8 mouse cellular contexts compared by ENCODE assay signal in the genomic region with DNA sequence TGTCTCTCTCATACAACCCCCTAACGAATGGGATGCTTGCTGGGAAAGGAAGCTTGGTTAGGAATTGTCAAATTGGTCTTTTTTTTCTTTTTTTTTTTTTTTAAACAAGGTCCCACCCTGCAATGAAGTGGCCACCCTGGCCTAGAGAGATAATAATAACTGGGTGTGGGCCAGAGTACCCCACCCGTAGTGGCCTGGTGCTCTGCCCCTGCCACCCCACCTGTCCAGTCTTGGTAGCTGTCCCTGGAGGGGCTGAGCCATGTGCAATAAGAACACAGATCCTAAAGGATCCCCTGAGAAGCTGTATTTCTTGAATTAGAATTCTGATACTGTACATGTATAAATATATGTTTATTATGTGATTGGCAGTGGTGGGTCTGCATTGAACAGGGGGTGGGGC. TPM values are rescaled to one million over a fixed set of nuclear protein-coding genes. Genes with fewer than 3 reads are reported as not detected.
DNase-seq lines count a peak whose midpoint lies in the region; ATAC-seq and TF ChIP-seq lines count a peak whose summit lies in the region.

No protein-coding gene starts in this region.

- 0 out of 2 replicates have a peak overlapping the region, but pooled peaks have one; percentile 14 for H3K4me2 ChIP-seq in kidney, postnatal 0 days (ENCODE audit: low read length)
- H3K4me2 ChIP-seq in embryonic facial prominence, embryonic 13.5 days: peak overlapping the region; percentile 49
- peak overlapping the region; percentile 43; the same call in 1 of the 2 replicates for H3K4me2 ChIP-seq in intestine, embryonic 16.5 days (ENCODE audit: low read depth, low read length)
- no peak overlapping the region for H3K4me2 ChIP-seq in midbrain, postnatal 0 days (ENCODE audit: low read depth, low read length, poor library complexity, severe bottlenecking)

- no peak overlapping the region for H3K4me3 ChIP-seq in kidney, postnatal 0 days (replicated peaks; ENCODE audit: low read depth, low read length)
- H3K4me3 ChIP-seq in embryonic facial prominence, embryonic 13.5 days: 0 out of 2 replicates have a peak overlapping the region, but pooled peaks have one; percentile 11
- no peak overlapping the region for H3K4me3 ChIP-seq in intestine, embryonic 16.5 days (ENCODE audit: low read length)
- no peak overlapping the region for H3K4me3 ChIP-seq in midbrain, postnatal 0 days (ENCODE audit: low read depth, low read length)

- no peak for TF ChIP-seq CTCF in kidney, postnatal 0 days (IDR thresholded peaks at IDR 0.05; ENCODE audit: low read depth)
- TF ChIP-seq CTCF in midbrain, postnatal 0 days (IDR thresholded peaks at IDR 0.05): no peak

- peaks cover 33% of the 10 kb centered on the region; the same call in 1 of the 2 replicates for H3K36me3 ChIP-seq in kidney, postnatal 0 days (ENCODE audit: insufficient read depth, low read length)
- H3K36me3 ChIP-seq in embryonic facial prominence, embryonic 13.5 days: peaks cover 44% of the 10 kb centered on the region
- peaks cover 9% of the 10 kb centered on the region; the same call in 1 of the 2 replicates for H3K36me3 ChIP-seq in intestine, embryonic 16.5 days (ENCODE audit: control insufficient read depth, insufficient read depth, low read length)
- peaks cover 20% of the 10 kb centered on the region for H3K36me3 ChIP-seq in midbrain, postnatal 0 days (ENCODE audit: insufficient read depth, low read length)

- WGBS in kidney, postnatal 0 days: 20% methylated on average over 2 of the region's 2 CpGs
- WGBS in embryonic facial prominence, embryonic 13.5 days: 44% methylated on average over 2 of the region's 2 CpGs
- WGBS in intestine, embryonic 16.5 days: 32% methylated on average over 2 of the region's 2 CpGs
- WGBS in midbrain, postnatal 0 days: 22% methylated on average over 2 of the region's 2 CpGs

- peaks cover 25% of the 10 kb centered on the region for H3K4me1 ChIP-seq in kidney, postnatal 0 days (replicated peaks; ENCODE audit: insufficient read depth, low read length)
- H3K4me1 ChIP-seq in embryonic facial prominence, embryonic 13.5 days: peaks cover 79% of the 10 kb centered on the region
- H3K4me1 ChIP-seq in intestine, embryonic 16.5 days (ENCODE audit: control insufficient read depth, insufficient read depth, low read length): peaks cover 41% of the 10 kb centered on the region
- H3K4me1 ChIP-seq in midbrain, postnatal 0 days (ENCODE audit: insufficient read depth, low read length): peaks cover 45% of the 10 kb centered on the region

- ATAC-seq in kidney, postnatal 0 days (replicated peaks; ENCODE audit: low FRiP score, low read depth): no peak
- no peak for ATAC-seq in embryonic facial prominence, embryonic 13.5 days (ENCODE audit: insufficient number of reproducible peaks, insufficient read depth, low FRiP score, low TSS enrichment, low read depth)
- peak; percentile 1; the same call in 1 of the 2 replicates for ATAC-seq in intestine, embryonic 16.5 days
- ATAC-seq in midbrain, postnatal 0 days (ENCODE audit: low FRiP score): no peak

- no peak for DNase-seq in kidney, postnatal 0 days (ENCODE audit: low spot score)
- no peak for DNase-seq in kidney, postnatal 36 days
- no peak for DNase-seq in midbrain, postnatal 0 days (ENCODE audit: low spot score)
- no peak for DNase-seq in retina, postnatal 1 day
- DNase-seq in B cell, adult 2 months: no peak
- no peak for DNase-seq in cerebellum, adult 9-10 months

- no peaks in the 10 kb centered on the region for H3K9me3 ChIP-seq in kidney, postnatal 0 days (replicated peaks; ENCODE audit: low read length)
- H3K9me3 ChIP-seq in embryonic facial prominence, embryonic 13.5 days: no peaks in the 10 kb centered on the region
- H3K9me3 ChIP-seq in intestine, embryonic 16.5 days (ENCODE audit: control insufficient read depth, low read length): no peaks in the 10 kb centered on the region
- no peaks in the 10 kb centered on the region for H3K9me3 ChIP-seq in midbrain, postnatal 0 days (ENCODE audit: low read length)

- H3K9ac ChIP-seq in kidney, postnatal 0 days (ENCODE audit: low read depth, low read length): no peak overlapping the region
- H3K9ac ChIP-seq in embryonic facial prominence, embryonic 13.5 days: peak overlapping the region; percentile 64
- H3K9ac ChIP-seq in intestine, embryonic 16.5 days (ENCODE audit: low read depth, low read length): peak overlapping the region; percentile 71
- H3K9ac ChIP-seq in midbrain, postnatal 0 days (replicated peaks; ENCODE audit: low read length, poor library complexity, severe bottlenecking): 0 out of 2 replicates have a peak overlapping the region, but pooled peaks have one; percentile 14

- peak overlapping the region; percentile 81 for H3K27ac ChIP-seq in kidney, postnatal 0 days
- peak overlapping the region; percentile 99 for H3K27ac ChIP-seq in embryonic facial prominence, embryonic 13.5 days
- H3K27ac ChIP-seq in intestine, embryonic 16.5 days (ENCODE audit: low read length): peak overlapping the region; percentile 97
- H3K27ac ChIP-seq in midbrain, postnatal 0 days (ENCODE audit: low read depth, low read length): peak overlapping the region; percentile 93

- H3K27me3 ChIP-seq in kidney, postnatal 0 days (ENCODE audit: insufficient read depth, low read length): no peaks in the 10 kb centered on the region
- no peaks in the 10 kb centered on the region for H3K27me3 ChIP-seq in embryonic facial prominence, embryonic 13.5 days
- no peaks in the 10 kb centered on the region for H3K27me3 ChIP-seq in intestine, embryonic 16.5 days (replicated peaks; ENCODE audit: control insufficient read depth, insufficient read depth, low read length)
- H3K27me3 ChIP-seq in midbrain, postnatal 0 days (ENCODE audit: insufficient read depth, low read length): no peaks in the 10 kb centered on the region

RNA-seq across cellular contexts. Expression of gene Dnajb12, which starts 19.6 kb away (rescaled TPM):
- 27.9 and 30.2 TPM in 2 replicates for polyA plus RNA-seq in kidney, postnatal 0 days (2015; fragmentation: Nextera tagmentation; extraction: Ambion mirVana)
- 20.5 and 20.7 TPM in 2 replicates for polyA plus RNA-seq in embryonic facial prominence, embryonic 13.5 days (2015; fragmentation: Nextera tagmentation; extraction: Ambion mirVana)
- 26.6 and 27.6 TPM in 2 replicates for polyA plus RNA-seq in intestine, embryonic 16.5 days (2015; fragmentation: Nextera tagmentation; extraction: Ambion mirVana)
- total RNA-seq in midbrain, postnatal 0 days (2014; rRNA removed): 47.9 and 51.6 TPM in 2 replicates
- polyA plus RNA-seq in midbrain, postnatal 0 days (2015; fragmentation: Nextera tagmentation; extraction: Ambion mirVana): 25.7 and 26.3 TPM in 2 replicates

RNA-seq across cellular contexts. Expression of gene Ddit4, which starts 52.7 kb away (rescaled TPM):
- 23.0 and 24.0 TPM in 2 replicates for polyA plus RNA-seq in kidney, postnatal 0 days (2015; fragmentation: Nextera tagmentation; extraction: Ambion mirVana)
- polyA plus RNA-seq in embryonic facial prominence, embryonic 13.5 days (2015; fragmentation: Nextera tagmentation; extraction: Ambion mirVana): 86.5 and 93.1 TPM in 2 replicates
- 28.6 and 33.1 TPM in 2 replicates for polyA plus RNA-seq in intestine, embryonic 16.5 days (2015; fragmentation: Nextera tagmentation; extraction: Ambion mirVana)
- 56.6 and 57.5 TPM in 2 replicates for total RNA-seq in midbrain, postnatal 0 days (2014; rRNA removed)
- polyA plus RNA-seq in midbrain, postnatal 0 days (2015; fragmentation: Nextera tagmentation; extraction: Ambion mirVana): 43.4 and 43.6 TPM in 2 replicates
